Mouse (Mus musculus) embryonic facial prominence, embryonic 11.5 days (tissue): ENCODE measurements around the gene Taar8b. TPM values are rescaled to one million over a fixed set of nuclear protein-coding genes. Genes with fewer than 3 reads are reported as not detected.

ENCODE experiments used
- ATAC-seq: fragments of 200-750 bp; cut with Nextera tagmentation; replicated peaks from 2 replicates; pipeline ENCODE4 v1.8.0; 2017; ENCODE audit warnings: low read depth; ENCODE audit not compliant: insufficient number of reproducible peaks, low FRiP score, low TSS enrichment
- DNase-seq: peaks from one replicate; pipeline ENCODE4 v3.0.0-alpha.2; 2015; ENCODE audit warnings: low spot score
- H3K27ac ChIP-seq: fragments of 300-500 bp; sonication (generic); replicated peaks from 2 replicates; pipeline ENCODE4 v1.5.1; 2014; ENCODE audit warnings: mild to moderate bottlenecking, low read depth, low read length, control low read depth
- H3K27me3 ChIP-seq: fragments of 300-500 bp; sonication (generic); 2 replicates; pipeline ENCODE4 v1.6.1; 2014; ENCODE audit warnings: mild to moderate bottlenecking, low read length, moderate library complexity, mixed read lengths; ENCODE audit not compliant: control insufficient read depth, insufficient read depth
- H3K36me3 ChIP-seq: fragments of 300-500 bp; sonication (generic); replicated peaks from 2 replicates; pipeline ENCODE4 v1.6.1; 2014; ENCODE audit warnings: low read depth, mild to moderate bottlenecking, low read length, moderate library complexity, mixed read lengths; ENCODE audit not compliant: control insufficient read depth, insufficient read depth
- H3K4me1 ChIP-seq: fragments of 300-500 bp; sonication (generic); 2 replicates; pipeline ENCODE4 v1.6.1; 2014; ENCODE audit warnings: low read length, mixed read lengths; ENCODE audit not compliant: control insufficient read depth, insufficient read depth
- H3K4me2 ChIP-seq: fragments of 300-500 bp; sonication (generic); 2 replicates; pipeline ENCODE4 v1.6.1; 2014; ENCODE audit warnings: low read depth, mild to moderate bottlenecking, control low read depth, low read length, moderate library complexity
- H3K4me3 ChIP-seq: fragments of 300-500 bp; sonication (generic); 2 replicates; pipeline ENCODE4 v1.5.1; 2014; ENCODE audit warnings: low read depth, low read length, control low read depth
- H3K9ac ChIP-seq: fragments of 300-500 bp; sonication (generic); replicated peaks from 2 replicates; pipeline ENCODE4 v1.6.1; 2014; ENCODE audit warnings: mild to moderate bottlenecking, control low read depth, low read length
- H3K9me3 ChIP-seq: fragments of 300-500 bp; sonication (generic); replicated peaks from 2 replicates; pipeline ENCODE4 v1.6.1; 2016; ENCODE audit warnings: mild to moderate bottlenecking, low read length, inconsistent platforms, mixed read lengths; ENCODE audit not compliant: control insufficient read depth
- WGBS: fragments of 180-500 bp; shearing (Covaris S2); extraction: QIAGEN DNeasy Blood & Tissue Kit; methylation state at CpG from one replicate; pipeline ENCODE4 v1.1.7; 2014; 5-methylcytosine and 5-hydroxymethylcytosine counted together
- polyA plus RNA-seq: library from polyadenylated mRNA; unstranded; fragments of >200 nt; fragmentation: Nextera tagmentation; extraction: Ambion mirVana; gene quantifications from 2 replicates; pipeline ENCODE4 v1.2.1, GENCODE M21; 2014

The Taar8b gene
- polyA plus RNA-seq: not detected in 2 replicates

DNA sequence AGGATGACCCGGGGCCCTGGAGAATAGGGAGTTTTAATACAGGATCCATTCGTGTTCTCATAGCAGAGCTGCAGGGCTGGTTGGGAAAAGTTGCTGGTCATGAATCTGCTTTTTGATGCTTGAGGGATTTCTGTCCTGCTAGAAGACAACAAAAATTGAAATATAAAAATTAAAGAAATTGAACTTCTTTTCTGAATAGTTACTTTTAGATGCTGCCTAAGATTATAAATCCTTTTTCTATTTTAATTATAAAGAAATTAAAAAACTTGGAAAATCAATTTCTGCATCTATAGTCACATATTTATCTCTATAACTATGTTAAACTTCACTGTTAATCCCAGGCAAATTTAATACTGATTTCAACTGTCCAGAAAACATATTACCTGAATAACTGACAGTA, at the start of gene Taar8b:
Gene Taar8b (minus strand): TSS at position 101 of the 400 bp plus-strand sequence.
- Histone ChIP-seq H3K9ac (no peak within 1 kb of the TSS), H3K4me3 (no peak within 1 kb of the TSS), H3K4me1 (no peaks in the 10 kb centered on the region), H3K27ac (no peak within 1 kb of the TSS), H3K4me2 (no peak within 1 kb of the TSS), H3K9me3 (no peaks in the 10 kb centered on the region), H3K36me3 (no peaks in the 10 kb centered on the region), H3K27me3 (no peaks in the 10 kb centered on the region)
- no peak for DNase-seq
- WGBS: 72% methylated on average over 2 of the region's 2 CpGs
- no peak for ATAC-seq

- WGBS: 72% methylated on average over 2 of the region's 2 CpGs
- Histone ChIP-seq H3K9me3 (no peaks in the 10 kb centered on the region), H3K4me2 (no peak overlapping the region), H3K36me3 (no peaks in the 10 kb centered on the region), H3K4me1 (no peaks in the 10 kb centered on the region), H3K27ac (no peak overlapping the region), H3K9ac (no peak overlapping the region), H3K27me3 (no peaks in the 10 kb centered on the region), H3K4me3 (no peak overlapping the region)
- DNase-seq (no peak), ATAC-seq (no peak)
Observed at GRCm38 (mm10) chr10:24138623-24139261, 46.6 kb upstream of the Taar8b start.

DNA sequence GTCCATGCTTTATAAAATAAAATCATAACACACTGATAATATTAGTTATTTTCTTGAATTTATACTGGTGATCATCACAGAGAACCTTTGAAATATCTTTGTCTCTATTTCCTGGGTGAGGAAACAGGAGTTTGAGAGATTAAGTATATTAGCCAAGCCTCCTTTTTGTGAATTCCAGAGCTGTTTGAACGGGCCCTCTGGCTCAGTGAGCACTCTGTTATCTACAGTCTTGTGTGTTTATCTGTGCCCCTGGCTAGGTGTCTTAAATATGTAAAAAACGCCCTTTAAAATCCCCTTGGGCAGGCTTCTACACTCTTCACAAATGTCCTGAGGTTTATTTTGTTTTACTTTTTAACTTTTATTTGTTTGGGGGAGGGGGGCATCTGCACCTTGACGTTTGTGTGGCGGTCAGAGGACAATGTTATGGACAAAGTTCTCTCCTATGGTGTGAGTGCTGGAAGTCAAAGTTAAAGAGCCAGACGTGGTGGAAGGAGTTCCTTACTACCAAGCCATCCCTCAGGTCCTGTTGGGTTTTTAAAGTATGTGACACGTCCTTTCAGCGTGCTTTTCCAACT, 42.1 kb upstream of the Taar8b start:
- no peak overlapping the region for H3K9ac ChIP-seq
- ATAC-seq: no peak
- no peak overlapping the region for H3K27ac ChIP-seq
- no peak for DNase-seq
- H3K9me3 ChIP-seq: no peaks in the 10 kb centered on the region
- H3K36me3 ChIP-seq: no peaks in the 10 kb centered on the region
- H3K4me3 ChIP-seq: no peak overlapping the region
- no peak overlapping the region for H3K4me2 ChIP-seq
- no peaks in the 10 kb centered on the region for H3K27me3 ChIP-seq
- H3K4me1 ChIP-seq: no peaks in the 10 kb centered on the region; the same call in 1 of the 2 replicates
- WGBS: 52% methylated on average over 7 of the region's 7 CpGs

DNA sequence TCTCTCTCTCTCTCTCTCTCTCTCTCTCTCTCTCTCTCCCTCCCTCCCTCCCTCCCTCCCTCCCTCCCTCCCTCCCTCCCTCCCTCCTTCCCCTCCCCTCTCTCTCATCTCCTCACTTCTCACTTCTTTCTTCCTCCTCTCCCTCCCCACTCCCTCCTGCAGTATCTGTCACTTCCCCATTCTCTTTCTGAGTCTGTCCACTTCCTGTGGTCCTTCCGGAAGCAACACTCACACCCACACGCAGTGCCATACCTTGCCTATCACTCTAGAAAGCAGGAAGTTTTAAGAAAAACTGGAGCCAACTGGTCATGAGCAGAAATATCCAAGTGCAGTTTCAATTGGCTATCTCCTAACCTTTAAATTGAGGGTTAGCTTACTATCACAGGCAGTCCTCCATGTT, 41.0 kb upstream of the Taar8b start:
- H3K4me2 ChIP-seq: no peak overlapping the region
- no peaks in the 10 kb centered on the region; the same call in 1 of the 2 replicates for H3K4me1 ChIP-seq
- ATAC-seq: no peak
- H3K27ac ChIP-seq: no peak overlapping the region
- no peaks in the 10 kb centered on the region for H3K36me3 ChIP-seq
- H3K9me3 ChIP-seq: no peaks in the 10 kb centered on the region
- no peaks in the 10 kb centered on the region for H3K27me3 ChIP-seq
- WGBS: 50% methylated on average over 2 of the region's 2 CpGs
- no peak overlapping the region for H3K4me3 ChIP-seq
- no peak for DNase-seq
- no peak overlapping the region for H3K9ac ChIP-seq

DNA sequence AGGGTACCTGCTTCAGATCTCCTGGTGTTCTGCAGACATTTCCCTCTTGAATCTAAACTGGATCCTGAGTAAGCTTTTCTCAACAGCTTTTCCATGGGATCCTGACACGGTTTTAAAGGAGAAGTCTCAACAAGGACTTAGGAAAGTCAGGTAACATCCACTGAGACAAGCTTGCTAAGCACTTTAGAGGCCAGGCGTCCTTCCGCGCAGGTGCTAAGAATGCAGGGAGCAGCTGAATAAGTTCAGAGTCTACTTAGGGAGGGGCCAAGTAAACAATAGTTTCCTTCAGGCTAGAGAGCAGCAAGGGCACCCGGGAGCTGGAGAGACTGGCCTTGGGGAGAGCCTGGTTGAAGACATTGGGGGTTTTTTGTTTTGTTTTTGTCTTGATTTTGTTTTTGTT, 40.2 kb upstream of the Taar8b start:
- no peak overlapping the region for H3K9ac ChIP-seq
- H3K27me3 ChIP-seq: no peaks in the 10 kb centered on the region
- H3K36me3 ChIP-seq: no peaks in the 10 kb centered on the region
- no peak overlapping the region for H3K4me3 ChIP-seq
- H3K4me2 ChIP-seq: no peak overlapping the region
- H3K4me1 ChIP-seq: no peaks in the 10 kb centered on the region; the same call in 1 of the 2 replicates
- DNase-seq: peak; percentile 27
- H3K9me3 ChIP-seq: no peaks in the 10 kb centered on the region
- H3K27ac ChIP-seq: no peak overlapping the region
- ATAC-seq: no peak
- WGBS: 5% methylated on average over 5 of the region's 5 CpGs

DNA sequence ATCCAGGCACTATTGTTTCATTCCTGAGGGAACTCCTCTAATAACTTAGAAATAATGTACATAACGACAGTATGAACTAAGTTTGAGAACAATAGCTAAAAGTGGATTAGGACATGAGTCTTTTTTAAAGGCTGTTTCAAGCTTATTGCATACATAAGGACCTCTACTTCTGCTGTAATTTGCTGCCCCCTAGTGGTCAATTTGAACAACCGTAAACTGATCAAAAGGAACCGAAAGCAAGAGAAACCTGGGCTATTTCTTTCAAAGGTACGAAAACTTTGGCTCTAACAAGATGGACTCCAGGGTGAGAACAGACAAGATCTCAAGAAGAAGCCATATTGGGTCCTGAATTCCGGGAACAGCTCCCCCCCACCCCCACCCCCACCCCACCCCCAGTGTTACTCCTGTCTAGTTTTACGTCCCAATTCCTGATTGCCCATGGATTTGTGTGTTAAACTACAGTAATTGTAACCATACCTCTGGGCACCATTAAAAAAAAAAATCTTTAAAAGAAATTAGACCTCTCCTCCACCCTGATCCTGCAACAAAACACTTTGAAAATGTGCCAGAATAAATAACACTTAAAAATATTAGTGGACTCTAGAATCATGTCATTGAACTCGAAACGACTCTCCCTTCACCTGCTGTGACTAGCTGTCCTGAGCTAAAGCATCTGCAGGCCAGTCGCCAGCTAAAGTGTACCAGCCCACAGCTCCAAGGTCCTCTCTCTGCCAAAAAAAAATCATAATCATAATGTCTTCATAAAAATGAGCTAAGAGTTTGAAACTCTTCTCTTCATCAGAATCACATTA, 39.6 kb upstream of the Taar8b start:
- DNase-seq: peak; percentile 88
- 17% methylated on average over 9 of the region's 9 CpGs for WGBS
- peak overlapping the region; percentile 23; the same call in 1 of the 2 replicates for H3K4me2 ChIP-seq

DNA sequence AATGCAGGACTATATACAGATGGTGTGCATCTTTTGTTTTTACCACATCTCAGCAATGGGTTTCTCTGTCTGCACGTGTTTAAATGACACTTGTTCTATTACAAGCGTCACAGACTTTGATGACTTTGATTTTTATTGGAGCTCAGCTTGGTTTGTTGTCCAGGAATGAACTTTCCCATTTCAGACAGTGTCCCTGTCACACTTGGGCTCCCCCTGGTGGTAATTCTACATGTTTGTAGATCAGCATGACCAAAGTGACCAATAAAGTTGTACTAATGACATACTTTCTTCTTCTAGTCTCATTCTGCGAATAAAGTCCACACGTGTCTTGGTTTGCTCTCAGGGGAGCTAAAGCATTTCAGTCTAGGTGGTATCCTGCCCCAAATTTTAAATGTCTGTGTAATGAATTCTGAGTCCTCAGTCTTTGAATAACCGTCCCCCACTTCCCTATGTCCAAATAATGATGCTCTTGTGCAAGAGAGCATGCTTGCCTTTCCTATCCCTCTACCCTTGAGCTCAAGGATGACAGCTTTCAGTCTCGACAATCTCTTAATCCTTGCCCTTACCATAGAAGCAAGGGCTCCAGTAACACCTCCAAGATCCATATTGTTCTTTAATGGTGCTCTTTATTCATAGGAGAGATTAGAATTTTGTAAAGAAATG, 19.2 kb upstream of the Taar8b start:
- H3K9me3 ChIP-seq: no peaks in the 10 kb centered on the region
- no peak overlapping the region for H3K4me2 ChIP-seq
- no peak overlapping the region for H3K27ac ChIP-seq
- DNase-seq (peak; percentile 81), ATAC-seq (no peak)
- H3K36me3 ChIP-seq: no peaks in the 10 kb centered on the region
- no peaks in the 10 kb centered on the region for H3K4me1 ChIP-seq
- H3K27me3 ChIP-seq: no peaks in the 10 kb centered on the region
- H3K4me3 ChIP-seq: no peak overlapping the region
- no peak overlapping the region for H3K9ac ChIP-seq
- WGBS: 48% methylated on average over 6 of the region's 6 CpGs

More for the DNA sequence above, 39.6 kb upstream of the Taar8b start:
- Histone ChIP-seq H3K27ac (no peak overlapping the region), H3K9me3 (no peaks in the 10 kb centered on the region), H3K36me3 (no peaks in the 10 kb centered on the region), H3K27me3 (no peaks in the 10 kb centered on the region), H3K9ac (no peak overlapping the region), H3K4me1 (no peaks in the 10 kb centered on the region; the same call in 1 of the 2 replicates), H3K4me3 (no peak overlapping the region)
- ATAC-seq: peak; percentile 73; the same call in 1 of the 2 replicates
